Mouse (Mus musculus): ENCODE data around the gene Cdk10. TPM values are rescaled to one million over a fixed set of nuclear protein-coding genes. Genes with fewer than 3 reads are reported as not detected.

The Cdk10 gene
- total and polyA plus RNA-seq, 2 experiments from 2014 or later = 52.9 to 91.8 TPM

GRCm38 (mm10) chr8:123239398-123239797 is 14.8 kb downstream of the Cdk10 start:
- Histone ChIP-seq H3K36me3 (ENCODE audit: insufficient read depth, low read length) (peaks cover 20% of the 10 kb centered on the region), H3K4me1 (ENCODE audit: insufficient read depth, low read length) (peaks cover 15% of the 10 kb centered on the region), H3K27me3 (ENCODE audit: insufficient read depth, low read length) (no peaks in the 10 kb centered on the region), H3K27ac (no peak overlapping the region), H3K9ac (replicated peaks; ENCODE audit: low read length) (no peak overlapping the region), H3K4me2 (ENCODE audit: low read depth, low read length) (no peak overlapping the region), H3K4me3 (ENCODE audit: low read length) (no peak overlapping the region), H3K9me3 (ENCODE audit: low read length) (no peaks in the 10 kb centered on the region)
- 74% methylated on average over 10 of the region's 10 CpGs for WGBS
- no peak for DNase-seq (ENCODE audit: low spot score)
- no peak for ATAC-seq
- TF ChIP-seq CTCF (IDR thresholded peaks at IDR 0.05; ENCODE audit: low read depth) = no peak

DNA sequence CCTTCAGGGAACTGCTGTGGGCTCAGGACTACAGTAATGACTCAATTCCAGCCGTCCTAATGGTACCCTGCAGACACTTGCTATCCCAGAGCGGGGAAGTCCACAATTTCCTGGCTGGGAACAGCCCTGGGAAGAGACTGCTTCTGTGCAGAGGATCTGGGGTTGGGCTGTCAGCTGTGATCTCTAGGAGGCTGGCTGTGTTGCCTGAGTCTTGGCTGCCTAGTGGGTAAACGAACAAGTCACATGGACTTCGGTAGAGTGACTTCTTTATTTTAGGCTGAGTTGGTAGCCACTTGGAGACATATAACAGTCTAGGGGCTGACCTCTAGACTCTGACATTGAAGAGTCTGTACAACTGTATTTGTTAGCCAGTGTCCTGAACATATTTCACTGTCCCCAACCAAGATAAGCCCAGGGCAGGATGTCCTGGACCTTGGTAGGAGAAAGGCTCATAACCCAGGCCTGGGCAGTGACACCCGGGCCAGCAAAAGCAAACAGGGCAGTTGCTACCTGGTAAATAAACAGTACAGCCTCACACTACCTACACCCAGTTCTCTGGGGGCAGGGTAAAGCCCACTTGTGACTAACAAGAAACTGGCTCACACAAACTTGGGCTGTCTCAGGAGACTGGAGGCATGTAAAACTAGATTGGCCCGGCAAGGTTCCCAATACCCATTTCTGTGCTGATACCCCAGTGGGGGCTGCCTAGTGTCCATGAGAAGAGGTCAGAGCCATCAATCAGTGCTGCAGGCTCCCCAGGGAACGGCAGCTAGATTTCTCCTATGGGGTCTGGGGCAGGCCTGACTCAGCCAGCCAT is 17.7 kb downstream of the Cdk10 start:
- no peak for DNase-seq (ENCODE audit: low spot score)
- Histone ChIP-seq H3K9me3 (ENCODE audit: low read length) (no peaks in the 10 kb centered on the region), H3K36me3 (ENCODE audit: insufficient read depth, low read length) (peaks cover 47% of the 10 kb centered on the region), H3K4me1 (ENCODE audit: insufficient read depth, low read length) (no peaks in the 10 kb centered on the region), H3K27ac (no peak overlapping the region), H3K9ac (replicated peaks; ENCODE audit: low read length) (no peak overlapping the region), H3K27me3 (ENCODE audit: insufficient read depth, low read length) (no peaks in the 10 kb centered on the region), H3K4me2 (ENCODE audit: low read depth, low read length) (no peak overlapping the region), H3K4me3 (ENCODE audit: low read length) (no peak overlapping the region)
- WGBS = 87% methylated on average over 7 of the region's 7 CpGs
- TF ChIP-seq CTCF (IDR thresholded peaks at IDR 0.05; ENCODE audit: low read depth) = no peak
- no peak for ATAC-seq

DNA sequence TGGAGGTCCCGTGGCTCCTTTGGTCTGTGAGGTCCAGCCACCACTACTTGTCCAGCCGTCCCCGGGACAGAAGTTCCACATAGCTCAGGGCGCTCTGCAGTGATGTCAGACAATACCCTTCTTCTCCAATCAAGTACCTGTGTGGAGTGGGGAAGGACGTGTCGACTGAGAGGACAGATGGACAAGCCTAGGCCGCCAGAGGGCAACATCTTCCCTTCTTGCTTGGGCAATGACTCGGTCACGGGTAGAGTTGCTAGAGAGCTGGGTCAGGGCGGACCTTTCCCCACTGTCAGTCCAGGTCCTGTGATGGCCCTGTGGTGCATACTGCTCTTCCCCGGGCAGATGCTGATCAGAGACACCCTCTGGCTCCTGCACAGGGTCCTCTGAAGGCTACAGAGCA is 18.4 kb downstream of the Cdk10 start:
- Histone ChIP-seq H3K4me1 (ENCODE audit: insufficient read depth, low read length) (no peaks in the 10 kb centered on the region), H3K27ac (no peak overlapping the region), H3K4me2 (ENCODE audit: low read depth, low read length) (no peak overlapping the region), H3K27me3 (ENCODE audit: insufficient read depth, low read length) (no peaks in the 10 kb centered on the region), H3K4me3 (ENCODE audit: low read length) (no peak overlapping the region), H3K9ac (replicated peaks; ENCODE audit: low read length) (no peak overlapping the region), H3K36me3 (ENCODE audit: insufficient read depth, low read length) (peaks cover 54% of the 10 kb centered on the region), H3K9me3 (ENCODE audit: low read length) (no peaks in the 10 kb centered on the region)
- no peak for DNase-seq (ENCODE audit: low spot score)
- TF ChIP-seq CTCF (IDR thresholded peaks at IDR 0.05; ENCODE audit: low read depth) = no peak
- WGBS = 75% methylated on average over 11 of the region's 11 CpGs
- no peak for ATAC-seq

DNA sequence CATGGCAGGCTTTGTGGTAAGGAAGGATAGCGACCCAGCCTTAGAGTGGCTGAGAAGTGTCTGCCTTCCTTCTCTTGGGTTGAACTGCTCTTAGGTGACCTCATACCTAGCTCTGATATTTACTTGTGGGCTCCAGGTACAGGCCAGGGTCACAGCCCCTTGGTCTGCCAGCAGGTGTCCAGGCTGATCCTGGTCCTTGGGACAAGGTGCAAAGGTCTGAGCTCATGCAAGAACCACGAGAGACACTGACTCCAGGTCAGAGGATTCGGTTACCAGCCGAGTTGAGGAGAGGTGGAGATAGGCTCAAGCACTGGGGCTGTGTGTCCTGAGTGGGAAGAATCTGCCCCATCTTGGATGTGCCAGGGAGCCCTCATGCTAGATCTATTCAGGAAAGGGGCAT is 19.7 kb downstream of the Cdk10 start:
- H3K36me3 ChIP-seq (ENCODE audit: insufficient read depth, low read length) = peaks cover 66% of the 10 kb centered on the region
- no peak for ATAC-seq
- no peak for DNase-seq (ENCODE audit: low spot score)
- no peak overlapping the region for H3K4me2 ChIP-seq (ENCODE audit: low read depth, low read length)
- 92% methylated on average over 4 of the region's 4 CpGs for WGBS
- no peaks in the 10 kb centered on the region for H3K9me3 ChIP-seq (ENCODE audit: low read length)
- H3K27ac ChIP-seq = no peak overlapping the region
- H3K4me1 ChIP-seq (ENCODE audit: insufficient read depth, low read length) = no peaks in the 10 kb centered on the region
- H3K9ac ChIP-seq (replicated peaks; ENCODE audit: low read length) = no peak overlapping the region
- H3K27me3 ChIP-seq (ENCODE audit: insufficient read depth, low read length) = no peaks in the 10 kb centered on the region
- no peak for TF ChIP-seq CTCF (IDR thresholded peaks at IDR 0.05; ENCODE audit: low read depth)
- no peak overlapping the region for H3K4me3 ChIP-seq (ENCODE audit: low read length)

- no peaks in the 10 kb centered on the region for H3K27me3 ChIP-seq (ENCODE audit: insufficient read depth, low read length)
- H3K4me3 ChIP-seq (ENCODE audit: low read length) = no peak overlapping the region
- DNase-seq (ENCODE audit: low spot score) = no peak
- peaks cover 75% of the 10 kb centered on the region for H3K36me3 ChIP-seq (ENCODE audit: insufficient read depth, low read length)
- H3K4me2 ChIP-seq (ENCODE audit: low read depth, low read length) = no peak overlapping the region
- no peak for ATAC-seq
- no peaks in the 10 kb centered on the region for H3K9me3 ChIP-seq (ENCODE audit: low read length)
- no peak overlapping the region for H3K27ac ChIP-seq
- no peak overlapping the region for H3K9ac ChIP-seq (replicated peaks; ENCODE audit: low read length)
- WGBS = 93% methylated on average over 12 of the region's 12 CpGs
- no peak for TF ChIP-seq CTCF (IDR thresholded peaks at IDR 0.05; ENCODE audit: low read depth)
- H3K4me1 ChIP-seq (ENCODE audit: insufficient read depth, low read length) = no peaks in the 10 kb centered on the region
These were observed 20.9 kb downstream of the Cdk10 start for GRCm38 (mm10) chr8:123245543-123245942.

GRCm38 (mm10) chr8:123247748-123248147 is 23.1 kb downstream of the Cdk10 start:
- H3K4me3 ChIP-seq (ENCODE audit: low read length) = no peak overlapping the region
- no peak overlapping the region for H3K4me2 ChIP-seq (ENCODE audit: low read depth, low read length)
- H3K9me3 ChIP-seq (ENCODE audit: low read length) = no peaks in the 10 kb centered on the region
- peaks cover 3% of the 10 kb centered on the region for H3K4me1 ChIP-seq (ENCODE audit: insufficient read depth, low read length)
- H3K9ac ChIP-seq (replicated peaks; ENCODE audit: low read length) = no peak overlapping the region
- no peak for TF ChIP-seq CTCF (IDR thresholded peaks at IDR 0.05; ENCODE audit: low read depth)
- 99% methylated on average over 6 of the region's 6 CpGs for WGBS
- no peaks in the 10 kb centered on the region for H3K27me3 ChIP-seq (ENCODE audit: insufficient read depth, low read length)
- ATAC-seq = no peak
- no peak overlapping the region for H3K27ac ChIP-seq
- H3K36me3 ChIP-seq (ENCODE audit: insufficient read depth, low read length) = peaks cover 77% of the 10 kb centered on the region
- DNase-seq (ENCODE audit: low spot score) = no peak

DNA sequence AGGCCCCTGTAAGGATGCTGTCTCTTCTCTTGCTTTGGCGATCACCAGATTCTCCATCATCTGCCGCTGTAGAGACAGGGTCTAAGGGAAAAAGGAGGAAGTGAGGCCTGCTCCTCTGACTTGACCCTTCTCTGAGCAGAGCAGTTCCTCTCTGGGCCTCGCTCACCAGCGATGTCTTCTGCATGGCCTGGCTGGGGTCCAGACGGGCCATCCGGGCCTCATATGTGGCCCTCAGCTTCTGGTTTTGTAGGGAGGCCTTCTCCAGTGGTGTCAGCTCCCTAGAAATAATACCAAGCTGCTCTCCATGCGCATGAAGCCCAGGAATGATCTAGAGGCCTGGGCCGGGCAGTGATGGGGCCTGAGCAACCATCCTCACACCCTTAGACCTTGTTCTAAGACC is 24.0 kb downstream of the Cdk10 start:
- peaks cover 73% of the 10 kb centered on the region for H3K36me3 ChIP-seq (ENCODE audit: insufficient read depth, low read length)
- peaks cover 9% of the 10 kb centered on the region for H3K4me1 ChIP-seq (ENCODE audit: insufficient read depth, low read length)
- no peak overlapping the region for H3K9ac ChIP-seq (replicated peaks; ENCODE audit: low read length)
- no peak overlapping the region for H3K4me3 ChIP-seq (ENCODE audit: low read length)
- H3K9me3 ChIP-seq (ENCODE audit: low read length) = no peaks in the 10 kb centered on the region
- no peak for DNase-seq (ENCODE audit: low spot score)
- no peak for ATAC-seq
- no peaks in the 10 kb centered on the region for H3K27me3 ChIP-seq (ENCODE audit: insufficient read depth, low read length)
- no peak overlapping the region for H3K27ac ChIP-seq
- WGBS = 93% methylated on average over 8 of the region's 8 CpGs
- no peak for TF ChIP-seq CTCF (IDR thresholded peaks at IDR 0.05; ENCODE audit: low read depth)
- H3K4me2 ChIP-seq (ENCODE audit: low read depth, low read length) = no peak overlapping the region

All from hindbrain, postnatal 0 days (tissue).